Mouse (Mus musculus): Measurements from ENCODE around the gene Ocel1. TPM values are rescaled to one million over a fixed set of nuclear protein-coding genes. Genes with fewer than 3 reads are reported as not detected.

The Ocel1 gene
- total RNA-seq (2012; rRNA removed) (7.1 and 8.9 TPM in 2 replicates), total RNA-seq (2014; rRNA removed) (4.4 and 4.8 TPM in 2 replicates), polyA plus RNA-seq (2012; ENCODE audit: insufficient read length, low read depth) (4.5 and 7.4 TPM in 2 replicates)

DNA sequence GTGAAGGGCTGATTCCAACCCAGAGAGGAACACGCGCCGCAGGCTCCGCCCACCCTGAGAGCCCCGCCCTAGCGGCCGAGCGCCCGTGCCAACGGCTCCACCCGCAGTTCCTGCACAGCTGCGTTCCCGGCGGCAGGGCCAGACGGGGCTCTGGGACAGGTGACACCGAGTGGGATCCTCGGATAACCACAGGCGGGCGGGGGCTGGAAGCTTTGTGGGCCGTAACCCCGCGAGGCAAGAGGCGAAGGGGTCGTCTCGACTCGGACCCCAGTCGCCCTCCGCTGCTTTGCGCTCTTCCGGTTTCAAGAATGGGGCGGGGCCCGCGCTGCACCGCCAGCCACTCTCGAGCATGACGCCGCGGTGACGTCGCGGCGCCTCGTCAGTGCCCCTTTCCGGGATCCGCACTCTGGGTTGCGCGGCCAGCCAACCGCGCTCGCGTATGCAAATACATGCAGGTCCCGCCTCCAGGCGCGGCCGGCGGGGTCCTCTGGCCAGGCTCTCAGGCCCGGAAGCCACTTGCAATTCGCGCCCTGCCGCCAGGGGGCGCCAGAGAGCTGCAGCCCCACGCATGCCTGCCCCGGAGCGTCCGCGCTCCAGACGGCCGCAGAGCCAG, at the start of gene Ocel1:
Gene Ocel1 (plus strand): TSS at position 63 of the 613 bp plus-strand sequence.
- Histone ChIP-seq H3K79me2 (replicated peaks; ENCODE audit: control insufficient read depth, extremely low read depth, insufficient read depth, poor library complexity, severe bottlenecking) (no peaks in the 10 kb centered on the region), H3K4me1 (ENCODE audit: control insufficient read depth in 1 of 2, insufficient read depth in 2 of 2) (peaks cover 18 to 48% of the 10 kb centered on the region in 2 experiments), H3K27me3 (replicated peaks) (no peaks in the 10 kb centered on the region), H3K36me3 (replicated peaks in 1 of 2; ENCODE audit: control insufficient read depth in 1 of 2, insufficient read depth in 1 of 2, low read length in 1 of 2) (peaks cover 31 to 62% of the 10 kb centered on the region in 2 experiments), H3K27ac (ENCODE audit: insufficient read depth, low read depth) (peak within 1 kb of the TSS; percentile 65), H3K4me3 (replicated peaks in 1 of 3; ENCODE audit: low read depth in 2 of 3, low read length in 2 of 3, poor library complexity in 1 of 3) (peak within 1 kb of the TSS; percentile 65 to 75 (median 69)), H3K4me2 (ENCODE audit: insufficient read depth, low read depth, poor library complexity, severe bottlenecking) (peak within 1 kb of the TSS; percentile 73), H3K9ac (ENCODE audit: insufficient read depth, low read depth) (peak within 1 kb of the TSS; percentile 58; the same call in 1 of the 2 replicates), H3K9me3 (replicated peaks; ENCODE audit: low read length) (peaks cover 9% of the 10 kb centered on the region)
- 0 out of 2 replicates have a peak, but pooled peaks have one; percentile 39 for TF ChIP-seq POLR2AphosphoS2 (IDR thresholded peaks at IDR 0.05; ENCODE audit: low read depth, low read length)
- no peak for TF ChIP-seq MAFK (IDR thresholded peaks at IDR 0.05; ENCODE audit: insufficient replicate concordance, low read length)
- TF ChIP-seq KAT2A (IDR thresholded peaks at IDR 0.05; ENCODE audit: insufficient replicate concordance, low read length): no peak
- TF ChIP-seq ZC3H11A (IDR thresholded peaks at IDR 0.05; ENCODE audit: low read depth, low read length): no peak
- peak in 1 of 2 experiments; percentile 92; a peak in 2 of 4 replicates for TF ChIP-seq CTCF (conservative IDR thresholded peaks at IDR 0.05 in 1 of 2, IDR thresholded peaks at IDR 0.05 in 1 of 2; ENCODE audit: low read depth in 2 of 2, low read length in 2 of 2)
- peak; percentile 63 for TF ChIP-seq RAD21 (IDR thresholded peaks at IDR 0.05; ENCODE audit: low read depth, low read length)
- no peak for TF ChIP-seq USF2 (conservative IDR thresholded peaks at IDR 0.05; ENCODE audit: low read depth, low read length)
- TF ChIP-seq RCOR1 (conservative IDR thresholded peaks at IDR 0.05; ENCODE audit: low read depth, low read length): no peak
- 0 out of 2 replicates have a peak, but pooled peaks have one; percentile 40 for TF ChIP-seq E2F4 (IDR thresholded peaks at IDR 0.05; ENCODE audit: insufficient replicate concordance, low read depth, low read length)
- no peak for TF ChIP-seq USF1 (IDR thresholded peaks at IDR 0.05; ENCODE audit: low read depth, low read length)
- TF ChIP-seq CHD2 (IDR thresholded peaks at IDR 0.05; ENCODE audit: low read length): no peak
- peak; percentile 14; the same call in 1 of the 2 replicates for TF ChIP-seq IRF4 (IDR thresholded peaks at IDR 0.05; ENCODE audit: low read depth, low read length)
- peak; percentile 81 for TF ChIP-seq MXI1 (IDR thresholded peaks at IDR 0.05; ENCODE audit: low read depth, low read length)
- TF ChIP-seq SIN3A (IDR thresholded peaks at IDR 0.05; ENCODE audit: low read length): peak; percentile 79; the same call in 1 of the 2 replicates
- no peak for TF ChIP-seq EP300 (IDR thresholded peaks at IDR 0.05; ENCODE audit: low read length)
- no peak for TF ChIP-seq GABPA (IDR thresholded peaks at IDR 0.05; ENCODE audit: insufficient replicate concordance, low read depth, low read length)
- peak; percentile 76 for TF ChIP-seq NRF1 (IDR thresholded peaks at IDR 0.05; ENCODE audit: low read depth, low read length)
- TF ChIP-seq JUN (IDR thresholded peaks at IDR 0.05; ENCODE audit: insufficient read depth, low read depth, low read length): no peak
- peak; percentile 77 for TF ChIP-seq POLR2A (IDR thresholded peaks at IDR 0.05; ENCODE audit: low read depth, low read length)
- TF ChIP-seq MAX (IDR thresholded peaks at IDR 0.05; ENCODE audit: low read length): peak; percentile 69; the same call in 1 of the 2 replicates
- TF ChIP-seq HCFC1 (IDR thresholded peaks at IDR 0.05; ENCODE audit: low read depth, low read length): peak; percentile 71; the same call in 1 of the 2 replicates
- TF ChIP-seq MAZ (IDR thresholded peaks at IDR 0.05; ENCODE audit: low read depth, low read length): 0 out of 2 replicates have a peak, but pooled peaks have one; percentile 44
- peak; percentile 82 for TF ChIP-seq BHLHE40 (IDR thresholded peaks at IDR 0.05; ENCODE audit: low read depth, low read length)
- peak; percentile 79 for TF ChIP-seq TCF12 (IDR thresholded peaks at IDR 0.05; ENCODE audit: low read depth, low read length)
- TF ChIP-seq JUND (conservative IDR thresholded peaks at IDR 0.05; ENCODE audit: low read depth, low read length): no peak
- no peak for TF ChIP-seq ZNF384 (IDR thresholded peaks at IDR 0.05; ENCODE audit: low read depth, low read length)
- peak; percentile 70 for TF ChIP-seq SMC3 (IDR thresholded peaks at IDR 0.05; ENCODE audit: low read depth, low read length)
- no peak for TF ChIP-seq CHD1 (IDR thresholded peaks at IDR 0.05; ENCODE audit: low read depth, low read length)
- TF ChIP-seq NELFE (IDR thresholded peaks at IDR 0.05; ENCODE audit: low read depth, low read length): peak; percentile 75
- no peak for TF ChIP-seq MYC (IDR thresholded peaks at IDR 0.05; ENCODE audit: low read depth, low read length)
- TF ChIP-seq ZMIZ1 (IDR thresholded peaks at IDR 0.05; ENCODE audit: low read depth, low read length): no peak
- TF ChIP-seq ZKSCAN1 (IDR thresholded peaks at IDR 0.05; ENCODE audit: borderline replicate concordance, low read depth, low read length): no peak
- TF ChIP-seq MEF2A (IDR thresholded peaks at IDR 0.05; ENCODE audit: borderline replicate concordance, low read depth, low read length): no peak; the same call in 1 of the 2 replicates
- TF ChIP-seq TBP (conservative IDR thresholded peaks at IDR 0.05; ENCODE audit: low read depth, low read length): peak; percentile 55; the same call in 1 of the 2 replicates
- peak; percentile 33; the same call in 1 of the 2 replicates for TF ChIP-seq ETS1 (conservative IDR thresholded peaks at IDR 0.05; ENCODE audit: low read depth, low read length)
- TF ChIP-seq PAX5 (IDR thresholded peaks at IDR 0.05; ENCODE audit: low read length): no peak
- TF ChIP-seq ELF1 (IDR thresholded peaks at IDR 0.05; ENCODE audit: low read depth, low read length): peak; percentile 99
- no peak for TF ChIP-seq UBTF (IDR thresholded peaks at IDR 0.05; ENCODE audit: low read depth, low read length)
- in situ Hi-C loops (cut with MboI; ENCODE audit: low pct_ligation_motif_present, low pct_unique_long_range_greater_than_20kb, low sequenced_read_pairs) (loop anchor here (5.0 kb wide), 1 partner anchor 36 kb away; the partner anchor contains the start of gene Ankle1), dilution Hi-C loops (cut with MboI; ENCODE audit: extremely low pct_ligation_motif_present, extremely low pct_unique_long_range_greater_than_20kb, low sequenced_read_pairs) (no loop called here)
- peak; percentile 97 for DNase-seq (ENCODE audit: extremely low read depth)
